Mouse (Mus musculus) midbrain, postnatal 0 days (tissue): ENCODE results near the gene Wnk1. TPM values are rescaled to one million over a fixed set of nuclear protein-coding genes. Genes with fewer than 3 reads are reported as not detected.

ENCODE experiments used
- ATAC-seq: fragments of 200-750 bp; cut with Nextera tagmentation; 2 replicates; pipeline ENCODE4 v1.8.0; 2017; ENCODE audit warnings: moderate number of reproducible peaks, mild to moderate bottlenecking, moderate TSS enrichment, moderate library complexity; ENCODE audit not compliant: low FRiP score
- DNase-seq: peaks from one replicate; pipeline ENCODE4 v3.0.0-alpha.2; 2015; ENCODE audit warnings: low spot score
- H3K27ac ChIP-seq: fragments of 300-500 bp; sonication (generic); 2 replicates; pipeline ENCODE4 v1.5.1; 2014; ENCODE audit warnings: low read depth, mild to moderate bottlenecking, low read length, mixed read lengths
- H3K27me3 ChIP-seq: fragments of 300-500 bp; sonication (generic); 2 replicates; pipeline ENCODE4 v1.6.1; 2014; ENCODE audit warnings: low read length, control low read depth, mixed read lengths; ENCODE audit not compliant: insufficient read depth
- H3K36me3 ChIP-seq: fragments of 300-500 bp; sonication (generic); 2 replicates; pipeline ENCODE4 v1.6.1; 2014; ENCODE audit warnings: low read length, control low read depth, mixed read lengths; ENCODE audit not compliant: insufficient read depth
- H3K4me1 ChIP-seq: fragments of 300-500 bp; sonication (generic); 2 replicates; pipeline ENCODE4 v1.6.1; 2014; ENCODE audit warnings: mild to moderate bottlenecking, control low read depth, antibody characterized with exemption, low read length, mixed read lengths; ENCODE audit not compliant: insufficient read depth
- H3K4me2 ChIP-seq: fragments of 300-500 bp; sonication (generic); 2 replicates; pipeline ENCODE4 v1.6.1; 2014; ENCODE audit warnings: low read depth, mild to moderate bottlenecking, low read length, mixed read lengths; ENCODE audit not compliant: poor library complexity, severe bottlenecking
- H3K4me3 ChIP-seq: fragments of 300-500 bp; sonication (generic); 2 replicates; pipeline ENCODE4 v1.5.1; 2014; ENCODE audit warnings: low read depth, mild to moderate bottlenecking, low read length, moderate library complexity
- H3K9ac ChIP-seq: fragments of 300-500 bp; sonication (generic); replicated peaks from 2 replicates; pipeline ENCODE4 v1.6.1; 2014; ENCODE audit warnings: mild to moderate bottlenecking, low read length, moderate library complexity, mixed read lengths; ENCODE audit not compliant: poor library complexity, severe bottlenecking
- H3K9me3 ChIP-seq: fragments of 300-500 bp; sonication (generic); 2 replicates; pipeline ENCODE4 v1.6.1; 2016; ENCODE audit warnings: low read length, control low read depth
- CTCF ChIP-seq: IDR thresholded peaks from 2 replicates; pipeline ENCODE4 v1.5.1; 2016; ENCODE audit warnings: antibody characterized with exemption, mild to moderate bottlenecking
- WGBS: fragments of 180-500 bp; shearing (Covaris S2); extraction: QIAGEN DNeasy Blood & Tissue Kit; methylation state at CpG from one replicate; pipeline ENCODE4 v1.1.7; 2014; 5-methylcytosine and 5-hydroxymethylcytosine counted together
- polyA plus RNA-seq: library from polyadenylated mRNA; unstranded; fragments of >200 nt; fragmentation: Nextera tagmentation; extraction: Ambion mirVana; gene quantifications from 2 replicates; pipeline ENCODE4 v1.2.1, GENCODE M21; 2015
- total RNA-seq: library from RNA; depleted of rRNA; stranded (reverse); fragments of >200 nt; gene quantifications from 2 replicates; pipeline ENCODE4 v1.2.3, GENCODE M21; 2014

Gene Wnk1
- total and polyA plus RNA-seq, 2 experiments from 2014 or later = 43.4 to 122 TPM

- Histone ChIP-seq H3K4me1 (no peaks in the 10 kb centered on the region), H3K36me3 (no peaks in the 10 kb centered on the region), H3K4me2 (no peak overlapping the region), H3K9me3 (no peaks in the 10 kb centered on the region), H3K9ac (no peak overlapping the region), H3K27me3 (no peaks in the 10 kb centered on the region), H3K27ac (no peak overlapping the region), H3K4me3 (no peak overlapping the region)
- DNase-seq (no peak), ATAC-seq (no peak)
- TF ChIP-seq CTCF = no peak
- 60% methylated on average over 4 of the region's 4 CpGs for WGBS
Observed at GRCm38 (mm10) chr6:120045406-120045805, 6.9 kb upstream of the Wnk1 start.

- Histone ChIP-seq H3K4me3 (no peak overlapping the region), H3K9me3 (no peaks in the 10 kb centered on the region), H3K4me2 (no peak overlapping the region), H3K36me3 (no peaks in the 10 kb centered on the region), H3K9ac (no peak overlapping the region), H3K4me1 (no peaks in the 10 kb centered on the region), H3K27ac (no peak overlapping the region), H3K27me3 (no peaks in the 10 kb centered on the region)
- ATAC-seq = no peak
- no peak for DNase-seq
- 86% methylated on average over 1 of the region's 1 CpGs for WGBS
- TF ChIP-seq CTCF = no peak
Observed at GRCm38 (mm10) chr6:120042632-120043220, 4.3 kb upstream of the Wnk1 start.

GRCm38 (mm10) chr6:120040557-120040857 lies 2.0 kb upstream of the Wnk1 start:
- Histone ChIP-seq H3K4me2 (no peak overlapping the region), H3K27me3 (no peaks in the 10 kb centered on the region), H3K36me3 (no peaks in the 10 kb centered on the region), H3K9me3 (no peaks in the 10 kb centered on the region), H3K4me1 (peaks cover 5% of the 10 kb centered on the region; the same call in 1 of the 2 replicates), H3K4me3 (no peak overlapping the region), H3K9ac (no peak overlapping the region), H3K27ac (no peak overlapping the region)
- ATAC-seq (no peak), DNase-seq (no peak)
- WGBS = 93% methylated on average over 4 of the region's 4 CpGs
- no peak for TF ChIP-seq CTCF

- H3K27ac ChIP-seq = no peak overlapping the region
- no peaks in the 10 kb centered on the region for H3K36me3 ChIP-seq
- peak; percentile 94 for DNase-seq
- no peak for ATAC-seq
- peak overlapping the region; percentile 95 for H3K4me3 ChIP-seq
- H3K9me3 ChIP-seq = no peaks in the 10 kb centered on the region
- no peak overlapping the region for H3K9ac ChIP-seq
- 2% methylated on average over 24 of the region's 24 CpGs for WGBS
- TF ChIP-seq CTCF = peak; percentile 85
- H3K4me2 ChIP-seq = peak overlapping the region; percentile 50
- peaks cover 5% of the 10 kb centered on the region; the same call in 1 of the 2 replicates for H3K4me1 ChIP-seq
- H3K27me3 ChIP-seq = no peaks in the 10 kb centered on the region
Observed at GRCm38 (mm10) chr6:120039668-120040556, 1.4 kb upstream of the Wnk1 start.

GRCm38 (mm10) chr6:120039256-120039563 lies 738 bp upstream of the Wnk1 start:
- Histone ChIP-seq H3K4me1 (peaks cover 5% of the 10 kb centered on the region; the same call in 1 of the 2 replicates), H3K9me3 (no peaks in the 10 kb centered on the region), H3K27me3 (no peaks in the 10 kb centered on the region), H3K4me3 (peak overlapping the region; percentile 95), H3K27ac (no peak overlapping the region), H3K9ac (0 out of 2 replicates have a peak overlapping the region, but pooled peaks have one; percentile 33), H3K4me2 (peak overlapping the region; percentile 50), H3K36me3 (no peaks in the 10 kb centered on the region)
- DNase-seq (no peak), ATAC-seq (no peak)
- under 1% methylated on average over 9 of the region's 9 CpGs for WGBS
- no peak for TF ChIP-seq CTCF
